Mouse (Mus musculus): ENCODE data around the gene Lrsam1. TPM values are rescaled to one million over a fixed set of nuclear protein-coding genes. Genes with fewer than 3 reads are reported as not detected.

Lrsam1 gene
- polyA plus RNA-seq, 1 experiment from 2014 or later, result 22.3 TPM

DNA sequence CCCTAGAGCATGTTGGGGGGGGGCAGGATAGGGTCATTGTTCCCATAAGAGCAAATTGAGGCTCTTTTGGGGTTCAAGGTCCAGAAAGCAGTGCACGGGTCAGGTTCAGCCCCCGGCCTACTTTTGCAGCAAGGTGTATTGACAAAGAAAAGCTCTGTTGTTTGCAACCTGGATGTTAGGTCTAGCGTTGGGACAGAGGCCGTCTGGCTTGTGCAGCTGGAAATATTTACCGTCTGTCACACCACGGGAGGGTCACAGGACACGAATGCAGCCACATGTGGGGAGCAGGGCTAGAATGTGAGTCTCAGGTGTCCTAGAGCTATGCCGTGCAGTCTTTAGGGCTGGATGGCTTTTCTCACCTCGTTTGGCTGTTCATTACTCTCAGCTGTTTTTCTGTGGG lies 43.0 kb downstream of the Lrsam1 start:
- peaks cover 52% of the 10 kb centered on the region for H3K36me3 ChIP-seq
- WGBS, result 80% methylated on average over 9 of the region's 9 CpGs
- H3K4me2 ChIP-seq (replicated peaks), result no peak overlapping the region
- H3K4me3 ChIP-seq, result no peak overlapping the region
- no peak overlapping the region for H3K9ac ChIP-seq
- H3K27ac ChIP-seq, result no peak overlapping the region
- peaks cover 6% of the 10 kb centered on the region; the same call in 1 of the 2 replicates for H3K4me1 ChIP-seq
- no peaks in the 10 kb centered on the region for H3K9me3 ChIP-seq
- H3K27me3 ChIP-seq (replicated peaks), result no peaks in the 10 kb centered on the region
- ATAC-seq (ENCODE audit: low FRiP score, low read depth), result no peak

DNA sequence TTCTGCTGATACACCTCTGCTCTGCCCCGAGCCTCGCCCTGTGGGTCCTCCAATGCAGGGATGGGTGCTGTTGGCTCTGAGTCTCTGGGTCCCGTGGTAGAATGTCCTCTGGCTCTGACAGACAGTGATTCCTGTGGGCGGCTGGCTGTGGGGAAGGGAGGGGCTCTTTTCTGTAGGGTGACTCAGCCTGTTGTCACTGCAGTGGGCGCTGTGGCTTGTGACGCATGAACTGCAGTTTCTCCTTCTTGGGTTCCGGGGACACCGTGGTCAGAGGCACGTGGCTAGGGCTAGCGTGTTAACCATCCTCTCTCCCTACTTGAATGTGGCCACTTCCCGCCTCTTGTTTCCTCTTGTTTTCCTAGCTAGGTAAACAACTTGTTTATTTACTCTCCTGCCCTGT lies 43.9 kb downstream of the Lrsam1 start:
- H3K27ac ChIP-seq, result no peak overlapping the region
- peaks cover 6% of the 10 kb centered on the region; the same call in 1 of the 2 replicates for H3K4me1 ChIP-seq
- peaks cover 44% of the 10 kb centered on the region for H3K36me3 ChIP-seq
- H3K9me3 ChIP-seq, result no peaks in the 10 kb centered on the region
- 81% methylated on average over 11 of the region's 11 CpGs for WGBS
- no peak overlapping the region for H3K4me2 ChIP-seq (replicated peaks)
- H3K9ac ChIP-seq, result no peak overlapping the region
- no peaks in the 10 kb centered on the region for H3K27me3 ChIP-seq (replicated peaks)
- no peak for ATAC-seq (ENCODE audit: low FRiP score, low read depth)
- no peak overlapping the region for H3K4me3 ChIP-seq

- no peak for ATAC-seq (ENCODE audit: low FRiP score, low read depth)
- WGBS, result 40% methylated on average over 3 of the region's 3 CpGs
Measured at GRCm38 (mm10) chr2:32914896-32915295, 46.5 kb downstream of the Lrsam1 start.

GRCm38 (mm10) chr2:32914362-32914761 lies 47.1 kb downstream of the Lrsam1 start:
- Histone ChIP-seq H3K9ac (no peak overlapping the region), H3K4me2 (replicated peaks) (no peak overlapping the region), H3K4me3 (no peak overlapping the region), H3K27me3 (replicated peaks) (no peaks in the 10 kb centered on the region), H3K4me1 (peaks cover 6% of the 10 kb centered on the region; the same call in 1 of the 2 replicates), H3K36me3 (peaks cover 36% of the 10 kb centered on the region), H3K9me3 (no peaks in the 10 kb centered on the region), H3K27ac (no peak overlapping the region)
- 78% methylated on average over 5 of the region's 5 CpGs for WGBS
- no peak for ATAC-seq (ENCODE audit: low FRiP score, low read depth)

More at GRCm38 (mm10) chr2:32914896-32915295, 46.5 kb downstream of the Lrsam1 start:
- no peaks in the 10 kb centered on the region for H3K27me3 ChIP-seq (replicated peaks)
- H3K4me1 ChIP-seq, result peaks cover 6% of the 10 kb centered on the region; the same call in 1 of the 2 replicates
- no peak overlapping the region for H3K4me3 ChIP-seq
- H3K9me3 ChIP-seq, result no peaks in the 10 kb centered on the region
- H3K36me3 ChIP-seq, result peaks cover 42% of the 10 kb centered on the region
- H3K27ac ChIP-seq, result 0 out of 2 replicates have a peak overlapping the region, but pooled peaks have one; percentile 2
- H3K4me2 ChIP-seq (replicated peaks), result no peak overlapping the region
- H3K9ac ChIP-seq, result no peak overlapping the region

DNA sequence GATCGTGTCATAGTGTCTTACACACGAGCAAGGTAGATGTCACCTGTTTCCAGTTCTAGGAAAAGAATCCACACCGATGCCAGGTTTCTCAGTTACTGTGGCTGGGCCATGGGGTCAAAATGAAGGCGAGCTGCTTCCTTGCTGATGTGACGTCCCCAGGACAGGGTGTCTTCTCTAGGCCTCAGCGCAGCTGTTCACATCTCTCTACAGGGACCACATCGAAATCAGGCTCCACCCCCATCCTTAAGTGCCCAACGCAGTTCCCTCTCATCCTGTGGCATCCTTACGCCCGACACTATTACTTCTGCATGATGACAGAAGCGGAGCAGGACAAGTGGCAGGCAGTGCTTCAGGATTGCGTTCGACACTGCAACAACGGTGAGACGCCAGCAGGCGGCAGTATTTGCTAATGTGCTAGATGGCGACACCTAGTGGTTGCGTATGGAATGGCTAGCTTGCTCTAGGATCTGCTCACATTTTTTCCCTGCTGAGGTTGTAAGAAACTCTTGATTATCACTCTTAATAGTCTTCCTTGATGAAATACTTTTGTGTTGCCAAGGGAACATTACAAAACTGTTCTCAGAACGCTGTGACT lies 49.1 kb downstream of the Lrsam1 start:
- H3K27me3 ChIP-seq (replicated peaks), result no peaks in the 10 kb centered on the region
- ATAC-seq (ENCODE audit: low FRiP score, low read depth), result no peak
- H3K4me3 ChIP-seq, result no peak overlapping the region
- H3K4me1 ChIP-seq, result peaks cover 26% of the 10 kb centered on the region
- no peak overlapping the region for H3K4me2 ChIP-seq (replicated peaks)
- H3K9ac ChIP-seq, result no peak overlapping the region
- H3K27ac ChIP-seq, result no peak overlapping the region
- WGBS, result 31% methylated on average over 19 of the region's 19 CpGs
- no peaks in the 10 kb centered on the region for H3K9me3 ChIP-seq
- peaks cover 26% of the 10 kb centered on the region; the same call in 1 of the 2 replicates for H3K36me3 ChIP-seq

DNA sequence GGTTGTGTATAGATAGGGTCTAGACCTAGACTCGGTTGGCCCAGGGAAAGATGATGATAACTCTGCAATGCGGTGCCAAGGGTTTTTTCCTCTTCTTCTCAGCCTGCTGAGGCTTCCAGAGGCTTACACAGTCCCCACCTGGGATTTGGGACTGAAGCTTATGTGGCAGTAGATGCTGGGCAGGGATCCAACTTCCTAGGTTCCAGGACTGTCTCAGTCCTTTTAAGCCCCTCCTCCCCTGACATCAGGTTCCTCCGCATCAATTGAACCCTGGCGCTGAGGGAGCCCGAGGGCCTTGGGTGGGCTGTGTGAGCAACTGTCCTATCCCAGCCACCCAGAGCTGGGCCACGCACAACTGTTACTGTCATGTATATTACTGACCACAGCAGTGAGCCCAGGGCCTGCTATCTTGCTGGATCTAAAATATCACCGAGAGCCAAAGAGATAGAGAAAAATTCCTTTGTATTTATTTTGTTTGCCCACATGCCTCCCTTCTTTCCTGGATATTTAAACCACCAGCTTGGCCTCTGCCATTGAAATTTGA lies 49.7 kb downstream of the Lrsam1 start:
- H3K4me2 ChIP-seq (replicated peaks), result no peak overlapping the region
- no peak overlapping the region for H3K27ac ChIP-seq
- H3K36me3 ChIP-seq, result peaks cover 26% of the 10 kb centered on the region; the same call in 1 of the 2 replicates
- H3K9ac ChIP-seq, result no peak overlapping the region
- no peaks in the 10 kb centered on the region for H3K9me3 ChIP-seq
- 85% methylated on average over 7 of the region's 7 CpGs for WGBS
- H3K27me3 ChIP-seq (replicated peaks), result no peaks in the 10 kb centered on the region
- ATAC-seq (ENCODE audit: low FRiP score, low read depth), result no peak
- H3K4me1 ChIP-seq, result peaks cover 26% of the 10 kb centered on the region
- no peak overlapping the region for H3K4me3 ChIP-seq

- no peak overlapping the region for H3K9ac ChIP-seq
- H3K27me3 ChIP-seq (replicated peaks), result no peaks in the 10 kb centered on the region
- WGBS, result 34% methylated on average over 11 of the region's 11 CpGs
- H3K4me3 ChIP-seq, result no peak overlapping the region
- no peak for ATAC-seq (ENCODE audit: low FRiP score, low read depth)
- H3K36me3 ChIP-seq, result peaks cover 18% of the 10 kb centered on the region
- H3K9me3 ChIP-seq, result no peaks in the 10 kb centered on the region
- H3K4me1 ChIP-seq, result peaks cover 30% of the 10 kb centered on the region
- H3K27ac ChIP-seq, result 0 out of 2 replicates have a peak overlapping the region, but pooled peaks have one; percentile 15
- H3K4me2 ChIP-seq (replicated peaks), result 0 out of 2 replicates have a peak overlapping the region, but pooled peaks have one; percentile 12
Measured at GRCm38 (mm10) chr2:32908796-32909195, 52.6 kb downstream of the Lrsam1 start.

DNA sequence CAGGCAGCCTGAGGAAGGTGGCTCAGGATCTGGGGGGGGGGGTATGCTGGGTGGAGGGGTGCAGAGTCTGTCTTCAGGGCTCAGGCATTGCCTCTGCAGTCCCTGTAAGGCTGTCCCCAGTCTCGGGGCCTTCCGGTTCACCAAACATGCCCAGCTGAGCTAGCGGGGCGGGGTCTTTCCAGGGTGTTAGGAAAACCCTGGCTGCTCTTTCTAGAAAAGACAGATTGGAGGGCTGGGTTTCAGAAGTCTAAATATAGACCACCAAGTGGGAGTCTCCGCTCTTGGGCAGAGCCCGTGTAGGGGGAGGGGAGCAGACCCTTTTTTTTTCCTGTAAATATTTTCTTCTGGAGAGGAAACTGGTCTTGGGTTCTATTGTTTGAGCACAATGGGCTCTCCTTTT lies 53.1 kb downstream of the Lrsam1 start:
- Histone ChIP-seq H3K4me2 (replicated peaks) (0 out of 2 replicates have a peak overlapping the region, but pooled peaks have one; percentile 12), H3K9ac (no peak overlapping the region), H3K9me3 (no peaks in the 10 kb centered on the region), H3K27me3 (replicated peaks) (no peaks in the 10 kb centered on the region), H3K36me3 (peaks cover 18% of the 10 kb centered on the region), H3K4me3 (no peak overlapping the region), H3K27ac (0 out of 2 replicates have a peak overlapping the region, but pooled peaks have one; percentile 3), H3K4me1 (peaks cover 30% of the 10 kb centered on the region)
- peak; percentile 35 for ATAC-seq (ENCODE audit: low FRiP score, low read depth)
- WGBS, result 4% methylated on average over 6 of the region's 6 CpGs

- WGBS, result 46% methylated on average over 8 of the region's 8 CpGs
- H3K4me3 ChIP-seq, result no peak overlapping the region
- no peaks in the 10 kb centered on the region for H3K27me3 ChIP-seq (replicated peaks)
- H3K4me1 ChIP-seq, result peaks cover 30% of the 10 kb centered on the region
- H3K27ac ChIP-seq, result peak overlapping the region; percentile 3; the same call in 1 of the 2 replicates
- H3K4me2 ChIP-seq (replicated peaks), result no peak overlapping the region
- no peak overlapping the region for H3K9ac ChIP-seq
- ATAC-seq (ENCODE audit: low FRiP score, low read depth), result no peak
- peaks cover 18% of the 10 kb centered on the region for H3K36me3 ChIP-seq
- no peaks in the 10 kb centered on the region for H3K9me3 ChIP-seq
Measured at GRCm38 (mm10) chr2:32907442-32907841, 54.0 kb downstream of the Lrsam1 start.

DNA sequence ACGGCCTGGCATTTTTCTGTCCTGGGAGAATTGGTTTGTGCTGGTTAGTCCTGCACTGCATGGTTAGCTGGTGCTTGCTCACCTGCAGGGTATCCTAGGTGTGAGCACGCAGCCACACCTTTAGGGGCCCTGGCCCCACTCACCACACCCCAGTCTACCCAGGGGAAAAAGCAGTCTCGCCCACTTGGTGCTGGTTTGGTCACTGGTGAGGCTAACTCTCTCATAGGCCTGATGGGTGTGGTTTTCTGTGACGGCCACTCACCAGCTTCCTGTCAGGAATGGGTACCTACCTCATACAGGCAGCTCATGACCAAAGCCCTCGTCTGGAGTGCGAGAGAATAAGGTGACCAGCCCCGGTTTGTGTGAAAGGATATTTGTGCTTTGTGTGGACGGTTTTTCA lies 56.1 kb downstream of the Lrsam1 start:
- Histone ChIP-seq H3K9me3 (no peaks in the 10 kb centered on the region), H3K36me3 (peaks cover 3% of the 10 kb centered on the region; the same call in 1 of the 2 replicates), H3K27ac (no peak overlapping the region), H3K4me1 (peaks cover 30% of the 10 kb centered on the region), H3K27me3 (replicated peaks) (no peaks in the 10 kb centered on the region), H3K9ac (no peak overlapping the region), H3K4me3 (no peak overlapping the region), H3K4me2 (replicated peaks) (no peak overlapping the region)
- WGBS, result 84% methylated on average over 8 of the region's 8 CpGs
- no peak for ATAC-seq (ENCODE audit: low FRiP score, low read depth)

DNA sequence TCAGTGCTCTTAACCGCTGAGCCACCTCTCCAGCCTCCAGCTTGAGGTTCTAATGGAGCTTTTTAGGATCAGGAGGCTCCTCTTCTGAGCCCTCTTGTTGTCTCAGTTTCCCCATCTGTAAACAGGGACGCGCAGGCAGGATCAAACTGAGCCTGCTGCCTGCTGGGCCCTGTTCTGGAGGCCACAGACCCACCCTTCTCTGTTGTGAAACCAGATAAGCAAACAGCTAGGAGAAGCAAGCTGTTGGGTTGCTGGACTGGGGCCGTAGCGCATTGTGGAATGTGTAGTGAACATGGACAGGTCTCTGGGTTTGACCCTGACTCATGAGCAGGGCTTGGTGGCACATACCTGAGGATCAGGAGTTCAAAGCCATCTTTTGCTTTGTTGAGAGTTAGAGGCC lies 56.8 kb downstream of the Lrsam1 start:
- peaks cover 30% of the 10 kb centered on the region for H3K4me1 ChIP-seq
- H3K27ac ChIP-seq, result no peak overlapping the region
- H3K9ac ChIP-seq, result no peak overlapping the region
- H3K27me3 ChIP-seq (replicated peaks), result no peaks in the 10 kb centered on the region
- 95% methylated on average over 5 of the region's 5 CpGs for WGBS
- no peaks in the 10 kb centered on the region; the same call in 1 of the 2 replicates for H3K36me3 ChIP-seq
- H3K4me3 ChIP-seq, result no peak overlapping the region
- ATAC-seq (ENCODE audit: low FRiP score, low read depth), result no peak
- H3K4me2 ChIP-seq (replicated peaks), result no peak overlapping the region
- no peaks in the 10 kb centered on the region for H3K9me3 ChIP-seq

- Histone ChIP-seq H3K27ac (no peak overlapping the region), H3K36me3 (no peaks in the 10 kb centered on the region; the same call in 1 of the 2 replicates), H3K27me3 (replicated peaks) (no peaks in the 10 kb centered on the region), H3K4me1 (peaks cover 21% of the 10 kb centered on the region), H3K4me2 (replicated peaks) (no peak overlapping the region), H3K9me3 (no peaks in the 10 kb centered on the region), H3K4me3 (no peak overlapping the region), H3K9ac (no peak overlapping the region)
- 91% methylated on average over 4 of the region's 4 CpGs for WGBS
- ATAC-seq (ENCODE audit: low FRiP score, low read depth), result no peak
Measured at GRCm38 (mm10) chr2:32903470-32903869, 57.9 kb downstream of the Lrsam1 start.
